Mouse (Mus musculus): ENCODE measurements at regions not wholly inside any gene's neighbourhood (a gene's known extent, or its start where the extent isn't known, plus 50 kb on each side); places are given as distances from the start of the nearest gene placed in this dataset.

DNA sequence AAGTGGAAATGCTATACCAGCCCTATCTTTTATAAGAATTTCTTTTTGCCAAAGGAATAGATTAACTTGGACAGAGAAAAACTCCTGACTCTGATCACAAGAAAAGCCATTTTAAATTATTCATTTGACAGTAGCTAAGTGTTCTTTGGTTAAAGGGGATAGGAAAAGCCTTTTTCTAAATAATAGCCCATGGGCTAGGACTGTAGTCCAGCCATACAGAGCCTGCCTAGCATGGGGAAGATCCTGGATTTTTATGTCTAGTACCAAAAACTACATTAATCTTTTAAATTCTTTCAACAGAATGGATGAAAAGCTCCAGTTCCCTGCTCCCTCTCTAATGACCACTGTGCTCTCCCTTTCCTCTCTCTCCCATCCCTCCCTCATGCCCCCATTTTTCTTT, 208.5 kb downstream of the Rnf152 start:
- Histone ChIP-seq H3K4me2 (replicated peaks; ENCODE audit: low read depth, low read length) (no peak overlapping the region), H3K27ac (ENCODE audit: low read length) (no peak overlapping the region), H3K9me3 (ENCODE audit: low read length) (no peaks in the 10 kb centered on the region), H3K36me3 (ENCODE audit: insufficient read depth, low read length) (no peaks in the 10 kb centered on the region), H3K9ac (replicated peaks; ENCODE audit: low read length) (no peak overlapping the region), H3K4me3 (ENCODE audit: low read length) (no peak overlapping the region), H3K27me3 (ENCODE audit: insufficient read depth, low read length) (no peaks in the 10 kb centered on the region), H3K4me1 (ENCODE audit: insufficient read depth, low read length) (no peaks in the 10 kb centered on the region)
- ATAC-seq (ENCODE audit: low FRiP score, low TSS enrichment), result no peak

GRCm38 (mm10) chr1:105123936-105124335, 232.6 kb downstream of the Rnf152 start:
- no peaks in the 10 kb centered on the region for H3K4me1 ChIP-seq (ENCODE audit: insufficient read depth, low read length)
- no peak for ATAC-seq (ENCODE audit: low FRiP score, low TSS enrichment)
- H3K4me3 ChIP-seq (ENCODE audit: low read length), result no peak overlapping the region
- no peak overlapping the region for H3K9ac ChIP-seq (replicated peaks; ENCODE audit: low read length)
- no peaks in the 10 kb centered on the region for H3K36me3 ChIP-seq (ENCODE audit: insufficient read depth, low read length)
- no peak overlapping the region for H3K27ac ChIP-seq (ENCODE audit: low read length)
- no peak overlapping the region for H3K4me2 ChIP-seq (replicated peaks; ENCODE audit: low read depth, low read length)
- no peaks in the 10 kb centered on the region for H3K27me3 ChIP-seq (ENCODE audit: insufficient read depth, low read length)
- no peaks in the 10 kb centered on the region for H3K9me3 ChIP-seq (ENCODE audit: low read length)
- WGBS, result 60% methylated on average over 4 of the region's 4 CpGs

DNA sequence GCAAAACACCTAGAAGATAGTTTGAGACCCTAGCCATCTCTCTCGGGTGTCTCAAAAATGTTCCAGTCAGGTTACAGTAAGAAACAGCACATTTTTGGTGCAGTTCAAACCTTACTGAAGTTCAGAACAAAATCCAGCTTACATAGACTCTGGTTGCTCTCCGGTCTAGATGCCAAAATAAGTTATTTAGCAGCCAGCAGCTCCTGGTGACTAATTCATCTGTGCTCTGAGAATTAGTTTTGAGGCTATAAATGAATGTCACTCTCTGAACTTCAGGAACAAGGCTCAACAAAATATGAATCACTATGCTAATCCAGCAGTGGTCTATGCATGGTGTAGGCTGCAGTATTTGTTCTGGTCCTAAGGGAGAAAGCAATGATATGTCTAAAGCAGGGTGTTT, 238.6 kb downstream of the Rnf152 start:
- H3K27ac ChIP-seq (ENCODE audit: low read length), result no peak overlapping the region
- no peak for ATAC-seq (ENCODE audit: low FRiP score, low TSS enrichment)
- no peak overlapping the region for H3K9ac ChIP-seq (replicated peaks; ENCODE audit: low read length)
- H3K4me3 ChIP-seq (ENCODE audit: low read length), result no peak overlapping the region
- H3K9me3 ChIP-seq (ENCODE audit: low read length), result no peaks in the 10 kb centered on the region
- 66% methylated on average over 2 of the region's 2 CpGs for WGBS
- H3K4me1 ChIP-seq (ENCODE audit: insufficient read depth, low read length), result peaks cover 3% of the 10 kb centered on the region; the same call in 1 of the 2 replicates
- no peak overlapping the region for H3K4me2 ChIP-seq (replicated peaks; ENCODE audit: low read depth, low read length)
- no peaks in the 10 kb centered on the region for H3K36me3 ChIP-seq (ENCODE audit: insufficient read depth, low read length)
- no peaks in the 10 kb centered on the region for H3K27me3 ChIP-seq (ENCODE audit: insufficient read depth, low read length)

DNA sequence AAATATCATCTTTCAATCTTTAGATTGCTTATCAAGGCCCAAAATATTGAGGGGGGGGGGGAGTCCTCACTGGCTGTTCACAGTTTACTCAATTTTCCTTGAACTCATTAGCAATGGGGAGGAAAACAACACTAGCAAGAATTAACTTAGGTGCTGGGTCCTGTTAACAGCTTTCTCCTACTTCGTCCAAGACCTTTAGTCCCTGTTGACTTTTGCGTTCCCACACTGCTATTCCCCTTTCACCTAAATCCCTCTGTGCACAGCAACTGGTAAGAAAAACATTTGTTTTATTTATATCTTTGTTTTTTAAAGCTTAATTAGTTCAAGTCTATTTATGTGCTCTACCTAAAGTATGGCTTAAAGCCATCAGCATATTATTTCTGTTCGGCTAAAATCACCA, 240.3 kb downstream of the Rnf152 start:
- Histone ChIP-seq H3K9ac (replicated peaks; ENCODE audit: low read length) (no peak overlapping the region), H3K4me2 (replicated peaks; ENCODE audit: low read depth, low read length) (no peak overlapping the region), H3K27ac (ENCODE audit: low read length) (no peak overlapping the region), H3K27me3 (ENCODE audit: insufficient read depth, low read length) (no peaks in the 10 kb centered on the region), H3K36me3 (ENCODE audit: insufficient read depth, low read length) (no peaks in the 10 kb centered on the region), H3K9me3 (ENCODE audit: low read length) (no peaks in the 10 kb centered on the region), H3K4me1 (ENCODE audit: insufficient read depth, low read length) (peaks cover 3% of the 10 kb centered on the region; the same call in 1 of the 2 replicates), H3K4me3 (ENCODE audit: low read length) (no peak overlapping the region)
- no peak for ATAC-seq (ENCODE audit: low FRiP score, low TSS enrichment)
- WGBS, result 72% methylated on average over 3 of the region's 3 CpGs

- WGBS, result 82% methylated on average over 6 of the region's 6 CpGs
- no peak overlapping the region for H3K4me2 ChIP-seq (replicated peaks; ENCODE audit: low read depth, low read length)
Measured at GRCm38 (mm10) chr1:105115391-105115790, 241.1 kb downstream of the Rnf152 start.

GRCm38 (mm10) chr1:105114835-105115234, 241.7 kb downstream of the Rnf152 start:
- no peaks in the 10 kb centered on the region for H3K9me3 ChIP-seq (ENCODE audit: low read length)
- 92% methylated on average over 3 of the region's 3 CpGs for WGBS
- no peak overlapping the region for H3K27ac ChIP-seq (ENCODE audit: low read length)
- no peaks in the 10 kb centered on the region for H3K27me3 ChIP-seq (ENCODE audit: insufficient read depth, low read length)
- H3K4me3 ChIP-seq (ENCODE audit: low read length), result no peak overlapping the region
- H3K9ac ChIP-seq (replicated peaks; ENCODE audit: low read length), result no peak overlapping the region
- H3K4me2 ChIP-seq (replicated peaks; ENCODE audit: low read depth, low read length), result no peak overlapping the region
- no peak for ATAC-seq (ENCODE audit: low FRiP score, low TSS enrichment)
- H3K4me1 ChIP-seq (ENCODE audit: insufficient read depth, low read length), result peaks cover 3% of the 10 kb centered on the region; the same call in 1 of the 2 replicates
- no peaks in the 10 kb centered on the region for H3K36me3 ChIP-seq (ENCODE audit: insufficient read depth, low read length)

More at GRCm38 (mm10) chr1:105115391-105115790, 241.1 kb downstream of the Rnf152 start:
- Histone ChIP-seq H3K9ac (replicated peaks; ENCODE audit: low read length) (no peak overlapping the region), H3K9me3 (ENCODE audit: low read length) (no peaks in the 10 kb centered on the region), H3K4me1 (ENCODE audit: insufficient read depth, low read length) (peaks cover 3% of the 10 kb centered on the region; the same call in 1 of the 2 replicates), H3K27me3 (ENCODE audit: insufficient read depth, low read length) (no peaks in the 10 kb centered on the region), H3K27ac (ENCODE audit: low read length) (no peak overlapping the region), H3K4me3 (ENCODE audit: low read length) (no peak overlapping the region), H3K36me3 (ENCODE audit: insufficient read depth, low read length) (no peaks in the 10 kb centered on the region)
- no peak for ATAC-seq (ENCODE audit: low FRiP score, low TSS enrichment)

GRCm38 (mm10) chr1:105112762-105113525, 243.6 kb downstream of the Rnf152 start:
- no peaks in the 10 kb centered on the region for H3K27me3 ChIP-seq (ENCODE audit: insufficient read depth, low read length)
- H3K9ac ChIP-seq (replicated peaks; ENCODE audit: low read length), result no peak overlapping the region
- no peaks in the 10 kb centered on the region for H3K36me3 ChIP-seq (ENCODE audit: insufficient read depth, low read length)
- H3K4me2 ChIP-seq (replicated peaks; ENCODE audit: low read depth, low read length), result no peak overlapping the region
- no peak overlapping the region for H3K27ac ChIP-seq (ENCODE audit: low read length)
- H3K9me3 ChIP-seq (ENCODE audit: low read length), result no peaks in the 10 kb centered on the region
- 85% methylated on average over 1 of the region's 1 CpGs for WGBS
- no peaks in the 10 kb centered on the region for H3K4me1 ChIP-seq (ENCODE audit: insufficient read depth, low read length)
- H3K4me3 ChIP-seq (ENCODE audit: low read length), result no peak overlapping the region
- no peak for ATAC-seq (ENCODE audit: low FRiP score, low TSS enrichment)

GRCm38 (mm10) chr1:105111236-105111635, 245.3 kb downstream of the Rnf152 start:
- no peak overlapping the region for H3K27ac ChIP-seq (ENCODE audit: low read length)
- no peaks in the 10 kb centered on the region for H3K27me3 ChIP-seq (ENCODE audit: insufficient read depth, low read length)
- no peaks in the 10 kb centered on the region for H3K36me3 ChIP-seq (ENCODE audit: insufficient read depth, low read length)
- no peak overlapping the region for H3K4me2 ChIP-seq (replicated peaks; ENCODE audit: low read depth, low read length)
- no peak for ATAC-seq (ENCODE audit: low FRiP score, low TSS enrichment)
- H3K4me3 ChIP-seq (ENCODE audit: low read length), result no peak overlapping the region
- 59% methylated on average over 4 of the region's 4 CpGs for WGBS
- no peaks in the 10 kb centered on the region for H3K4me1 ChIP-seq (ENCODE audit: insufficient read depth, low read length)
- H3K9ac ChIP-seq (replicated peaks; ENCODE audit: low read length), result no peak overlapping the region
- no peaks in the 10 kb centered on the region for H3K9me3 ChIP-seq (ENCODE audit: low read length)

- 92% methylated on average over 1 of the region's 1 CpGs for WGBS
- no peak for ATAC-seq (ENCODE audit: low FRiP score, low TSS enrichment)
- no peaks in the 10 kb centered on the region for H3K27me3 ChIP-seq (ENCODE audit: insufficient read depth, low read length)
- no peak overlapping the region for H3K4me3 ChIP-seq (ENCODE audit: low read length)
- H3K36me3 ChIP-seq (ENCODE audit: insufficient read depth, low read length), result no peaks in the 10 kb centered on the region
- no peak overlapping the region for H3K27ac ChIP-seq (ENCODE audit: low read length)
- no peak overlapping the region for H3K4me2 ChIP-seq (replicated peaks; ENCODE audit: low read depth, low read length)
- no peaks in the 10 kb centered on the region for H3K4me1 ChIP-seq (ENCODE audit: insufficient read depth, low read length)
- no peak overlapping the region for H3K9ac ChIP-seq (replicated peaks; ENCODE audit: low read length)
- no peaks in the 10 kb centered on the region for H3K9me3 ChIP-seq (ENCODE audit: low read length)
Measured at GRCm38 (mm10) chr1:105110581-105111210, 245.8 kb downstream of the Rnf152 start.

DNA sequence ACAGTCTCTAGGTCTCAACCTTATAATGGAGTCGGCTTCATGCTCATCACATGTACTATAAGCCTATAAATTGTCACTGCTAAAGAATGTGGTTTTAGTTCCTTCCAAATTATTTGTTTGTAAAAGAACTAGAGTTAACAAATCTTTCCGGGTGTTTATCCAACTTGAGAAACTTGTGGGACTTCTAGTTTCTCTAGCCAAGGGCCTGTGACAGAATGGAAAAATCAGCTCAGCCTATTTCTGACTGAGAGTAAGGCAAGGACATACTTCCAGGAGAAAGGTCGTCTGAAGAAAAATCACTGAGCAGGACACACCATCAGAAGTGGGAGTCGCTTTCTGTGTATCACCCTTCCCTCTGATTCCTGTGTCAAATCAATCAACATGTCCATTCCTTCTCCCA, 248.7 kb downstream of the Rnf152 start:
- H3K27ac ChIP-seq (ENCODE audit: low read length), result no peak overlapping the region
- no peak overlapping the region for H3K9ac ChIP-seq (replicated peaks; ENCODE audit: low read length)
- H3K4me2 ChIP-seq (replicated peaks; ENCODE audit: low read depth, low read length), result no peak overlapping the region
- no peaks in the 10 kb centered on the region for H3K9me3 ChIP-seq (ENCODE audit: low read length)
- no peaks in the 10 kb centered on the region for H3K27me3 ChIP-seq (ENCODE audit: insufficient read depth, low read length)
- H3K36me3 ChIP-seq (ENCODE audit: insufficient read depth, low read length), result no peaks in the 10 kb centered on the region
- ATAC-seq (ENCODE audit: low FRiP score, low TSS enrichment), result no peak
- no peak overlapping the region for H3K4me3 ChIP-seq (ENCODE audit: low read length)
- WGBS, result 58% methylated on average over 4 of the region's 4 CpGs
- H3K4me1 ChIP-seq (ENCODE audit: insufficient read depth, low read length), result no peaks in the 10 kb centered on the region

All from kidney, embryonic 16.5 days (tissue).